Mouse (Mus musculus) urinary bladder, postnatal 10 days (tissue): ENCODE measurements around the gene Rbfox2.
"Not testable (repeated sequence)": the region's sequence is repeated elsewhere in the genome, so short reads cannot be mapped to it uniquely, and the experiment has no call there.

ENCODE experiments used
- DNase-seq: peaks from one replicate; pipeline ENCODE4 v3.0.0; 2022; ENCODE audit warnings: low spot score

The Rbfox2 gene

GRCm38 (mm10) chr15:77273947-77274346 lies 32.9 kb downstream of the Rbfox2 start:
- DNase-seq, result no peak

- DNase-seq, result no peak
Observed at GRCm38 (mm10) chr15:77271285-77271684, 35.5 kb downstream of the Rbfox2 start.

- not testable (repeated sequence) for DNase-seq
Observed at GRCm38 (mm10) chr15:77269496-77269895, 37.3 kb downstream of the Rbfox2 start.

DNA sequence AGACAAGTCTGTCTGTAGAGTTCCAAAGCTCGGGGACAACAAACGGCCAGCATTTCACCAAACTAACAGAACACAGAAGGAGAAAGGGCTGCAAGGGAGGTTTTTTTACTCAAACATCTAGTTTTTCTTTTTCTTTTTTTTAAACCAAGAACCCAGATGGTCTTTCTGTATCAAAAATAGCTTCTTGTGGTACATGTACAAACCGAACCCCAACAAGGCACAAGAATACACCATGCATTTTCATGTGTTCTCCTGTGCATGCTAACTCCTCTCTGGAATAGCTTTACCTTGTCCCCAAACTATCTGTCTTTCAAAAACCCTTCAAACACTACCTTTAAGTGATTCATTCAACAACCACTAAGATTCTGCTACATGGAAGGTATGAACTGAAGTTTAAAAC lies 38.4 kb downstream of the Rbfox2 start:
- DNase-seq, result no peak

GRCm38 (mm10) chr15:77265318-77265717 lies 41.5 kb downstream of the Rbfox2 start:
- no peak for DNase-seq

DNA sequence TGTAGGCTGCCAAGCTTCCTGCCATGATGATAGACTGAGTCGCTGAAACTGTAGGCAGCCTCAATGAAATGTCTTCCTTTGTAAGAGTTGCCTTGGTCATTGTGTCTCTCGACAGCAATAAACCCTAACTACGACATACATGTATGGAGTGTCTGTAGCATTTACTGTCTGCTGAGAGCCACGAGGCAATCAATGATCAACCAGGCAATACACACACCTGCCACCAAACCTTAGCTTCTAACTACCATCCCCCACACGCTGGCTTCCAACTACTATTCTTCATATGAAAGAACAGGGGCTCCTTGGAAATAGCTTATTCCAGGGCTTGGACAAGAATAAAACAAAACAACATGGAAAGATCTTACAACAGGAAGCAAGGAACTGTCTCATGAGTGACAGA lies 42.5 kb downstream of the Rbfox2 start:
- no peak for DNase-seq

GRCm38 (mm10) chr15:77262782-77263181 lies 44.0 kb downstream of the Rbfox2 start:
- DNase-seq, result no peak

GRCm38 (mm10) chr15:77257437-77258229 lies 49.2 kb downstream of the Rbfox2 start:
- no peak for DNase-seq

GRCm38 (mm10) chr15:77256782-77257181 lies 50.0 kb downstream of the Rbfox2 start:
- DNase-seq, result no peak

- no peak for DNase-seq
Observed at GRCm38 (mm10) chr15:77254636-77255035, 52.2 kb downstream of the Rbfox2 start.

DNA sequence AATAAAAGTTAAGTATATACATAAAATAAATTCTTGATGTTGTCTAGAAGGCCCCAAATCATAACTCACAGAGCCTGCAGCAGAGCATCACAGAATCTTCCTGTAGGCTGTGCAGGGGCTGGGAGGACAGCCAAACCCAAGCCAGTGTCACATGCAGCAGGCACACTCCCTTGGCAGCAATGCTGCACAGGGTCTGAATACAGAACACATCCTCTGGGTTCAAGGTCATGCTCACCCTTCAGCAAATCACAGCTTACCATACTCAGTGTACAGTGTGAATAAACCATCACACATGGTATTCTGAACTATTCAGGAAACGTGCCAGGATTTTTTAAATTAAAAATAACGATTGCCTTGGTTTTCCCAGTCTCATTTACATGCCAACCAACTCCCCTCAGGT lies 52.7 kb downstream of the Rbfox2 start:
- no peak for DNase-seq

- DNase-seq, result no peak
Observed at GRCm38 (mm10) chr15:77251706-77252105, 55.1 kb downstream of the Rbfox2 start.

DNA sequence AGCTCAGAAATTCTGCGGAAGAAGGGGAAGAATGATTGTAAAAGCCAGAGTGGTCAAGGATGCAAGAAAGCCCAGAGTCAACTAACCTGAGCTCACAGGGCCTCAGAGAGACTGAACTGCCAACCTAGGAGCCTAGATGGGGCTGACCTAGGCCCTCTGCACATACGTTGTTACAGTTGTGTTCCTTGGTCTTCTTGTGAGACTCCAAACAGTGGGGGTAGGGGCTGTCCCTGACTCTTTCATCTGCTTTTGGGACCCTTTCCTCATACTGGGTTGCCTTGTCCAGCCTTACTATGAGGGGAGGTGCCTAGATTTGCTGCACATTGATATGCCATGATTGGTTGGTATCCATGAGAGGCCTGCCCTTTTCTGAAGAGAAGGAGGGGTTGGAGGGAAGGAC lies 56.0 kb downstream of the Rbfox2 start:
- DNase-seq, result no peak

GRCm38 (mm10) chr15:77249421-77249820 lies 57.4 kb downstream of the Rbfox2 start:
- DNase-seq, result no peak

- no peak for DNase-seq
Observed at GRCm38 (mm10) chr15:77245418-77246365, 61.1 kb downstream of the Rbfox2 start.

GRCm38 (mm10) chr15:77244634-77245033 lies 62.2 kb downstream of the Rbfox2 start:
- no peak for DNase-seq

- no peak for DNase-seq
Observed at GRCm38 (mm10) chr15:77243876-77244560, 62.8 kb downstream of the Rbfox2 start.

DNA sequence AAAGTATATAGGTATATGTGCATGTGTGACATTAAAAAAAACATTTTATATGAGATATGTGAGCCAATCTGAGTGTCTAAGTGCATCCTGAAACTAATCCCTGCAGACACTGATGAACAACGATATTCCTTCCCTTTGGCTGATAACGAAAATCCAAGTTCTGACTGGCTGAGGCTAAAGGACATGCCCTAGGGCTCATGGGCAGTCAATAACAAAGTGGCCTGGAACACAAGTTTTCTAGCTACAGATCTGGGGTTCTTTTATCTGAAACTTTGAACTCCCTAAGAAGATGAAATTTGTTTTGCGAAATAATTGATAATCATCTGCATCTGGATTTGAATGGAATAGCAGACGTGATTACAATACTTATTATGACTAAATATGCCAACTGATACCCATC lies 66.2 kb downstream of the Rbfox2 start:
- no peak for DNase-seq

GRCm38 (mm10) chr15:77239564-77239963 lies 67.2 kb downstream of the Rbfox2 start:
- DNase-seq, result no peak

- no peak for DNase-seq
Observed at GRCm38 (mm10) chr15:77237661-77238060, 69.1 kb downstream of the Rbfox2 start.

DNA sequence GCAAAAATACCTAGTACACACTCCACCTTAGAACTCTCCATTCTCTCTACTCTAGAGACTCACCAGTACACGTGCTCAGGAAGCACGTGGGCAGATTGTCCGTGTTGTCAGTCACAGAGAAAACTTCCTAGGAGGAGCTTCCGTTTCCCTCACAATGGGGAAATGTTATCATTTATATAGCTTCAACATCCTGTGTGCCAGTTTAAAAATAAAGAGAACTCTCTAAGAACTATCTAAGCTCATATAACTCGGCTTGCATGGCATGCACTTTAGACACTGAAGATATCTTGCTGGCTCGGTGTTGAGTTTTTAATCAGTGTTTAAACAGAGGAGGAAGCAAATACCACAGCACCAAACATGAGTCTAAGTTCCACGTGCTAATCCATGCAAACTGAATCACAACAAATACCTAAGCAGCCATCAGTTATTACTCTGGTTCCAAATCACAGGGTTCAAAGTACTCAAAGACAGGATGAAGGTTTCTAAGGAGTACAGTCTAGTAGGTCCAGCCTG lies 70.7 kb downstream of the Rbfox2 start:
- no peak for DNase-seq

DNA sequence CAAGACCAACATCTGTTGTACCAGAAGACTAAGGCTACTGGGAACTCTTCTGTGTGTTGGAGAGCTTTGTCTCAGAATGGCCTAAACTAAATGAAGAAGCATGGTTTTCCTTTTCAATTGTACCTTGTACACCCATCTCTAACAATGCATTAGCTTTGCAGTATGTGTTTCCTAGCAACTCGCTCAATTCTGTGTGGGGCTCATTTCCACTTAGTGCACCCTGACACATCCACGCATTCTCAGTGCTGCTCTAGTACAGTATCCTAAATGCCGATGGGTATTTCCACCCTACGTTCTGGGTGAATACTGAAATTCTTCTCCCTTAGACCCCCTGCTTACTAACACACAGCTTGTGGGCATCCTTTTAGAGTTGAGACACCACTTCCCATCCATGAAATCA lies 71.3 kb downstream of the Rbfox2 start:
- no peak for DNase-seq
